Mouse (Mus musculus) limb, embryonic 14.5 days (tissue): ENCODE data around the gene Dazap2. TPM values are rescaled to one million over a fixed set of nuclear protein-coding genes. Genes with fewer than 3 reads are reported as not detected.

Experiments
- ATAC-seq: fragments of 200-750 bp; cut with Nextera tagmentation; 2 replicates; pipeline ENCODE4 v1.8.0; 2017; ENCODE audit warnings: low read depth, moderate number of reproducible peaks, moderate TSS enrichment; ENCODE audit not compliant: low FRiP score
- DNase-seq: peaks from one replicate; pipeline ENCODE4 v3.0.0-alpha.2; 2015; ENCODE audit warnings: low spot score
- H3K27ac ChIP-seq: fragments of 300-500 bp; sonication (generic); replicated peaks from 2 replicates; pipeline ENCODE4 v1.5.1; 2014; ENCODE audit warnings: low read depth, mild to moderate bottlenecking, low read length, moderate library complexity, mixed read lengths
- H3K27me3 ChIP-seq: fragments of 300-500 bp; sonication (generic); 2 replicates; pipeline ENCODE4 v1.6.1; 2014; ENCODE audit warnings: low read length, mixed read lengths; ENCODE audit not compliant: control insufficient read depth, insufficient read depth
- H3K36me3 ChIP-seq: fragments of 300-500 bp; sonication (generic); 2 replicates; pipeline ENCODE4 v1.6.1; 2014; ENCODE audit warnings: mild to moderate bottlenecking, low read length, moderate library complexity, mixed read lengths; ENCODE audit not compliant: control insufficient read depth, insufficient read depth
- H3K4me1 ChIP-seq: fragments of 300-500 bp; sonication (generic); 2 replicates; pipeline ENCODE4 v1.6.1; 2014; ENCODE audit warnings: antibody characterized with exemption, low read length, mixed read lengths; ENCODE audit not compliant: control insufficient read depth, insufficient read depth
- H3K4me2 ChIP-seq: fragments of 300-500 bp; sonication (generic); replicated peaks from 2 replicates; pipeline ENCODE4 v1.6.1; 2014; ENCODE audit warnings: low read depth, mild to moderate bottlenecking, low read length, moderate library complexity; ENCODE audit not compliant: severe bottlenecking
- H3K4me3 ChIP-seq: fragments of 300-500 bp; sonication (generic); replicated peaks from 2 replicates; pipeline ENCODE4 v1.5.1; 2014; ENCODE audit warnings: low read length
- H3K9ac ChIP-seq: fragments of 300-500 bp; sonication (generic); 2 replicates; pipeline ENCODE4 v1.6.1; 2014; ENCODE audit warnings: mild to moderate bottlenecking, low read depth, low read length, moderate library complexity; ENCODE audit not compliant: severe bottlenecking
- H3K9me3 ChIP-seq: fragments of 300-500 bp; sonication (generic); 2 replicates; pipeline ENCODE4 v1.6.1; 2016; ENCODE audit warnings: low read length; ENCODE audit not compliant: control insufficient read depth
- POLR2A ChIP-seq: fragments of 200-500 bp; IDR thresholded peaks from 2 replicates; pipeline ENCODE4 v1.8.0; 2012; ENCODE audit warnings: inconsistent platforms, mild to moderate bottlenecking, moderate library complexity, borderline replicate concordance; ENCODE audit not compliant: insufficient read depth, insufficient read length; ENCODE audit errors: extremely low read depth
- WGBS: fragments of 180-500 bp; shearing (Covaris S2); extraction: QIAGEN DNeasy Blood & Tissue Kit; methylation state at CpG from one replicate; pipeline ENCODE4 v1.1.7; 2014; 5-methylcytosine and 5-hydroxymethylcytosine counted together
- polyA plus RNA-seq, 2 experiments: library from polyadenylated mRNA; depleted of rRNA in 1 of 2; stranded (reverse) in 1 of 2; unstranded in 1 of 2; fragments of >200 nt; fragmentation: Nextera tagmentation in 1 of 2; extraction: Ambion mirVana in 1 of 2; gene quantifications; 2 replicates each; pipeline versions ENCODE4 v1.2.1 to v1.2.3; 2012 to 2014

The Dazap2 gene
- polyA plus RNA-seq, 2 experiments = 139 to 185 TPM

GRCm38 (mm10) chr15:100637661-100638060, 22.5 kb downstream of the Dazap2 start:
- ATAC-seq (no peak), DNase-seq (no peak)
- Histone ChIP-seq H3K27me3 (peaks cover 41% of the 10 kb centered on the region), H3K36me3 (no peaks in the 10 kb centered on the region), H3K27ac (no peak overlapping the region), H3K4me3 (no peak overlapping the region), H3K9me3 (no peaks in the 10 kb centered on the region), H3K4me1 (peaks cover 14% of the 10 kb centered on the region), H3K9ac (no peak overlapping the region), H3K4me2 (no peak overlapping the region)
- WGBS = 17% methylated on average over 6 of the region's 6 CpGs
- no peak for TF ChIP-seq POLR2A

GRCm38 (mm10) chr15:100639972-100640750, 25.0 kb downstream of the Dazap2 start:
- 68% methylated on average over 16 of the region's 16 CpGs for WGBS
- Histone ChIP-seq H3K4me2 (no peak overlapping the region), H3K9me3 (no peaks in the 10 kb centered on the region), H3K27me3 (peaks cover 31% of the 10 kb centered on the region), H3K27ac (no peak overlapping the region), H3K9ac (no peak overlapping the region), H3K36me3 (no peaks in the 10 kb centered on the region), H3K4me1 (peaks cover 14% of the 10 kb centered on the region), H3K4me3 (no peak overlapping the region)
- no peak for DNase-seq
- no peak for TF ChIP-seq POLR2A
- no peak for ATAC-seq

- Histone ChIP-seq H3K9ac (no peak overlapping the region), H3K27me3 (peaks cover 19% of the 10 kb centered on the region), H3K9me3 (no peaks in the 10 kb centered on the region), H3K27ac (no peak overlapping the region), H3K4me3 (no peak overlapping the region), H3K4me1 (peaks cover 8% of the 10 kb centered on the region), H3K36me3 (no peaks in the 10 kb centered on the region), H3K4me2 (no peak overlapping the region)
- DNase-seq (no peak), ATAC-seq (no peak)
- no peak for TF ChIP-seq POLR2A
- WGBS = 56% methylated on average over 16 of the region's 16 CpGs
Observed at GRCm38 (mm10) chr15:100641226-100641810, 26.2 kb downstream of the Dazap2 start.

- Histone ChIP-seq H3K4me1 (no peaks in the 10 kb centered on the region; the same call in 1 of the 2 replicates), H3K4me3 (no peak overlapping the region), H3K9ac (no peak overlapping the region), H3K4me2 (no peak overlapping the region), H3K36me3 (no peaks in the 10 kb centered on the region), H3K27ac (no peak overlapping the region), H3K27me3 (peaks cover 8% of the 10 kb centered on the region), H3K9me3 (no peaks in the 10 kb centered on the region)
- WGBS = 88% methylated on average over 7 of the region's 7 CpGs
- ATAC-seq (no peak), DNase-seq (no peak)
- TF ChIP-seq POLR2A = no peak
Observed at GRCm38 (mm10) chr15:100642451-100642850, 27.3 kb downstream of the Dazap2 start.

GRCm38 (mm10) chr15:100646161-100646560, 31.0 kb downstream of the Dazap2 start:
- ATAC-seq = no peak
- WGBS = 71% methylated on average over 6 of the region's 6 CpGs
- no peak for TF ChIP-seq POLR2A

GRCm38 (mm10) chr15:100650111-100650510, 35.0 kb downstream of the Dazap2 start:
- H3K4me2 ChIP-seq = no peak overlapping the region
- no peaks in the 10 kb centered on the region for H3K4me1 ChIP-seq
- no peaks in the 10 kb centered on the region for H3K27me3 ChIP-seq
- 84% methylated on average over 10 of the region's 10 CpGs for WGBS
- no peaks in the 10 kb centered on the region for H3K36me3 ChIP-seq
- H3K4me3 ChIP-seq = no peak overlapping the region
- H3K27ac ChIP-seq = no peak overlapping the region
- no peaks in the 10 kb centered on the region for H3K9me3 ChIP-seq
- DNase-seq (no peak), ATAC-seq (no peak)
- TF ChIP-seq POLR2A = no peak
- no peak overlapping the region for H3K9ac ChIP-seq

More at GRCm38 (mm10) chr15:100646161-100646560, 31.0 kb downstream of the Dazap2 start:
- no peak for DNase-seq
- no peaks in the 10 kb centered on the region for H3K36me3 ChIP-seq
- no peak overlapping the region for H3K4me2 ChIP-seq
- no peaks in the 10 kb centered on the region for H3K4me1 ChIP-seq
- H3K27ac ChIP-seq = no peak overlapping the region
- H3K27me3 ChIP-seq = no peaks in the 10 kb centered on the region
- H3K4me3 ChIP-seq = no peak overlapping the region
- H3K9ac ChIP-seq = no peak overlapping the region
- H3K9me3 ChIP-seq = no peaks in the 10 kb centered on the region
